Mouse (Mus musculus) G1E (cell line): ENCODE data around the gene Sh3pxd2a.

Experiments
- CTCF ChIP-seq: IDR thresholded peaks from 2 replicates; pipeline ENCODE4 v1.5.1; 2012; ENCODE audit warnings: low read depth, low read length, inconsistent platforms, mixed read lengths
- GATA1 ChIP-seq: IDR thresholded peaks from 2 replicates; pipeline ENCODE4 v1.6.1; 2012; ENCODE audit warnings: borderline replicate concordance, low read length, inconsistent platforms, mixed read lengths
- GATA2 ChIP-seq: IDR thresholded peaks from 2 replicates; pipeline ENCODE4 v1.6.1; 2012; ENCODE audit warnings: low read depth, low read length, inconsistent platforms, borderline replicate concordance
- POLR2AphosphoS5 ChIP-seq: IDR thresholded peaks from 2 replicates; pipeline ENCODE4 v1.6.1; 2012; ENCODE audit warnings: low read depth, low read length, inconsistent platforms; ENCODE audit not compliant: insufficient replicate concordance
- TAL1 ChIP-seq: conservative IDR thresholded peaks from 2 replicates; pipeline ENCODE4 v1.6.1; 2012; ENCODE audit warnings: low read depth, low read length, inconsistent platforms, mixed read lengths

DNA sequence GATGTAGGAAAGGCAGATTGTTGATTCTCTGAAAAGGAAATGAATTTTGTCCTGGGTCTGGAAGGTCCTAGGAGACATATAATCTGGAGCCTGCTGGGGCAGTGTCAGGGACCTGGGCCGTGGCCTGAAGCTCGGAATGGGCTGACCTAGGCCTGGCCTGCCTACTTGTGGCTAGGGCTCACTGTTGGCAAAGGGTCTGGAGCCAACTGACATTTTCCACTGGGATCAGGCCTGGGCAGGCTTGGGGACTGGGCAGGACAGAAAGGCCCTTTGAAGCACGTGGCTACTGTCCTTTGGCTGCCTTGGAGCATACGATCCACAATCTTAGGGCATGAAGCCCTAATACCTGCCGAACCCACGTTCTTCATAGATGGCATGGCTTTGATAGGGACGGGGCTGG lies 234.1 kb downstream of the Sh3pxd2a start:
- TF ChIP-seq CTCF: no peak
- TF ChIP-seq GATA2: no peak
- TF ChIP-seq GATA1: no peak
- no peak for TF ChIP-seq TAL1
- TF ChIP-seq POLR2AphosphoS5: no peak
